25 mouse cellular contexts compared by ENCODE assay signal in genomic region chr12:59623147-59623546, GRCm38 (mm10).
"Had no signal": no experiment of that assay in that cellular context is flagged by ENCODE, and none has a peak within 500 bp of the region (broad histone marks: within the 10 kb centered on the region; RNA-seq: fewer than 3 reads in every experiment).

No protein-coding gene starts in this region.

- H3K4me1 ChIP-seq: heart, embryonic 10.5 days; heart, embryonic 12.5 days; hindbrain, embryonic 10.5 days; hindbrain, embryonic 12.5 days; intestine, embryonic 15.5 days; limb, embryonic 10.5 days; limb, embryonic 12.5 days; liver, embryonic 13.5 days; liver, embryonic 15.5 days had no signal

- H3K27ac ChIP-seq: gastrocnemius, adult 2 months; heart, embryonic 10.5 days; hindbrain, embryonic 10.5 days; hindbrain, embryonic 12.5 days; hindbrain, embryonic 14.5 days; intestine, embryonic 15.5 days; limb, embryonic 10.5 days; limb, embryonic 12.5 days; liver, embryonic 13.5 days; liver, embryonic 15.5 days had no signal

- ATAC-seq: hindbrain, embryonic 16.5 days; inflammation-experienced regulatory T-cells, adult 6 months; intestine, embryonic 15.5 days; intestine, postnatal 0 days; liver, postnatal 0 days had no signal

- H3K4me3 ChIP-seq: gastrocnemius, adult 2 months; heart, embryonic 10.5 days; heart, embryonic 12.5 days; hindbrain, embryonic 10.5 days; hindbrain, embryonic 12.5 days; intestine, embryonic 15.5 days; limb, embryonic 10.5 days; limb, embryonic 12.5 days; liver, embryonic 13.5 days; liver, embryonic 15.5 days had no signal

- DNase-seq: gastrocnemius, adult 2 months; gastrocnemius, postnatal 10 days; gastrocnemius, postnatal 25 days; heart, adult 18-20 months; heart, postnatal 10 days; heart, postnatal 4 days; kidney, adult 18-20 months; kidney, adult 8-10 months; kidney, postnatal 14 days; kidney, postnatal 36 days; liver; liver, embryonic 13.5 days; liver, postnatal 0 days had no signal
